Mouse (Mus musculus): Measurements from ENCODE around the gene Padi2. TPM values are rescaled to one million over a fixed set of nuclear protein-coding genes. Genes with fewer than 3 reads are reported as not detected.
A peak's percentile ranks its signal among the peaks of the same experiment; 100 is the strongest.

The Padi2 gene
- 19.5 and 21.9 TPM in 2 replicates for polyA plus RNA-seq (2012; rRNA removed)

- Histone ChIP-seq H3K4me3 (ENCODE audit: control insufficient read depth, insufficient read depth, low read length) (peak within 1 kb of the TSS; percentile 58), H3K36me3 (ENCODE audit: control insufficient read depth, insufficient read depth, low read length) (no peaks in the 10 kb centered on the region), H3K27me3 (ENCODE audit: control insufficient read depth, insufficient read depth, low read length) (no peaks in the 10 kb centered on the region), H3K4me1 (replicated peaks; ENCODE audit: control insufficient read depth, insufficient read depth, low read length) (peaks cover 23% of the 10 kb centered on the region), H3K27ac (ENCODE audit: control insufficient read depth, insufficient read depth, low read length) (peak within 1 kb of the TSS; percentile 47; the same call in 1 of the 2 replicates)
- WGBS, result 3% methylated on average over 36 of the region's 37 CpGs
- peak; percentile 85 for DNase-seq
- TF ChIP-seq POLR2A (IDR thresholded peaks at IDR 0.05; ENCODE audit: control insufficient read depth, extremely low read depth, insufficient read depth, low read length, poor library complexity) (peak; percentile 46; the same call in 1 of the 2 replicates), CTCF (IDR thresholded peaks at IDR 0.05; ENCODE audit: borderline replicate concordance, control insufficient read depth, extremely low read depth, insufficient read depth, low read length, poor library complexity) (no peak)
Observed at GRCm38 (mm10) chr4:140906076-140906826, at the start of gene Padi2. Padi2 (plus strand) TSS chr4:140906344.

GRCm38 (mm10) chr4:140857041-140857440, 49.1 kb upstream of the Padi2 start:
- no peak for DNase-seq
- Histone ChIP-seq H3K27me3 (ENCODE audit: control insufficient read depth, insufficient read depth, low read length) (no peaks in the 10 kb centered on the region), H3K4me1 (replicated peaks; ENCODE audit: control insufficient read depth, insufficient read depth, low read length) (peaks cover 13% of the 10 kb centered on the region), H3K4me3 (ENCODE audit: control insufficient read depth, insufficient read depth, low read length) (no peak overlapping the region), H3K27ac (ENCODE audit: control insufficient read depth, insufficient read depth, low read length) (no peak overlapping the region), H3K36me3 (ENCODE audit: control insufficient read depth, insufficient read depth, low read length) (no peaks in the 10 kb centered on the region)
- TF ChIP-seq CTCF (IDR thresholded peaks at IDR 0.05; ENCODE audit: borderline replicate concordance, control insufficient read depth, extremely low read depth, insufficient read depth, low read length, poor library complexity) (no peak), POLR2A (IDR thresholded peaks at IDR 0.05; ENCODE audit: control insufficient read depth, extremely low read depth, insufficient read depth, low read length, poor library complexity) (no peak)
- WGBS, result 16% methylated on average over 5 of the region's 5 CpGs

GRCm38 (mm10) chr4:140857813-140858212, 48.3 kb upstream of the Padi2 start:
- H3K36me3 ChIP-seq (ENCODE audit: control insufficient read depth, insufficient read depth, low read length), result no peaks in the 10 kb centered on the region
- no peak overlapping the region for H3K4me3 ChIP-seq (ENCODE audit: control insufficient read depth, insufficient read depth, low read length)
- no peaks in the 10 kb centered on the region for H3K27me3 ChIP-seq (ENCODE audit: control insufficient read depth, insufficient read depth, low read length)
- no peak overlapping the region for H3K27ac ChIP-seq (ENCODE audit: control insufficient read depth, insufficient read depth, low read length)
- H3K4me1 ChIP-seq (replicated peaks; ENCODE audit: control insufficient read depth, insufficient read depth, low read length), result peaks cover 13% of the 10 kb centered on the region
- DNase-seq, result no peak
- TF ChIP-seq CTCF (IDR thresholded peaks at IDR 0.05; ENCODE audit: borderline replicate concordance, control insufficient read depth, extremely low read depth, insufficient read depth, low read length, poor library complexity) (no peak), POLR2A (IDR thresholded peaks at IDR 0.05; ENCODE audit: control insufficient read depth, extremely low read depth, insufficient read depth, low read length, poor library complexity) (no peak)
- 99% methylated on average over 7 of the region's 7 CpGs for WGBS

- Histone ChIP-seq H3K27ac (ENCODE audit: control insufficient read depth, insufficient read depth, low read length) (no peak overlapping the region), H3K36me3 (ENCODE audit: control insufficient read depth, insufficient read depth, low read length) (no peaks in the 10 kb centered on the region), H3K4me1 (replicated peaks; ENCODE audit: control insufficient read depth, insufficient read depth, low read length) (peaks cover 13% of the 10 kb centered on the region), H3K4me3 (ENCODE audit: control insufficient read depth, insufficient read depth, low read length) (no peak overlapping the region), H3K27me3 (ENCODE audit: control insufficient read depth, insufficient read depth, low read length) (no peaks in the 10 kb centered on the region)
- no peak for TF ChIP-seq POLR2A (IDR thresholded peaks at IDR 0.05; ENCODE audit: control insufficient read depth, extremely low read depth, insufficient read depth, low read length, poor library complexity)
- no peak for TF ChIP-seq CTCF (IDR thresholded peaks at IDR 0.05; ENCODE audit: borderline replicate concordance, control insufficient read depth, extremely low read depth, insufficient read depth, low read length, poor library complexity)
- WGBS, result 52% methylated on average over 11 of the region's 11 CpGs
- no peak for DNase-seq
Observed at GRCm38 (mm10) chr4:140859291-140859690, 46.9 kb upstream of the Padi2 start.

- TF ChIP-seq CTCF (IDR thresholded peaks at IDR 0.05; ENCODE audit: borderline replicate concordance, control insufficient read depth, extremely low read depth, insufficient read depth, low read length, poor library complexity), result no peak
- no peak for TF ChIP-seq POLR2A (IDR thresholded peaks at IDR 0.05; ENCODE audit: control insufficient read depth, extremely low read depth, insufficient read depth, low read length, poor library complexity)
- Histone ChIP-seq H3K27ac (ENCODE audit: control insufficient read depth, insufficient read depth, low read length) (no peak overlapping the region), H3K27me3 (ENCODE audit: control insufficient read depth, insufficient read depth, low read length) (no peaks in the 10 kb centered on the region), H3K4me3 (ENCODE audit: control insufficient read depth, insufficient read depth, low read length) (no peak overlapping the region), H3K36me3 (ENCODE audit: control insufficient read depth, insufficient read depth, low read length) (no peaks in the 10 kb centered on the region), H3K4me1 (replicated peaks; ENCODE audit: control insufficient read depth, insufficient read depth, low read length) (peaks cover 13% of the 10 kb centered on the region)
- 55% methylated on average over 7 of the region's 7 CpGs for WGBS
- DNase-seq, result no peak
Observed at GRCm38 (mm10) chr4:140860125-140860766, 45.9 kb upstream of the Padi2 start.

- no peak for DNase-seq
- no peaks in the 10 kb centered on the region for H3K27me3 ChIP-seq (ENCODE audit: control insufficient read depth, insufficient read depth, low read length)
- no peaks in the 10 kb centered on the region for H3K36me3 ChIP-seq (ENCODE audit: control insufficient read depth, insufficient read depth, low read length)
- TF ChIP-seq POLR2A (IDR thresholded peaks at IDR 0.05; ENCODE audit: control insufficient read depth, extremely low read depth, insufficient read depth, low read length, poor library complexity) (no peak), CTCF (IDR thresholded peaks at IDR 0.05; ENCODE audit: borderline replicate concordance, control insufficient read depth, extremely low read depth, insufficient read depth, low read length, poor library complexity) (no peak)
- peaks cover 13% of the 10 kb centered on the region for H3K4me1 ChIP-seq (replicated peaks; ENCODE audit: control insufficient read depth, insufficient read depth, low read length)
- WGBS, result 88% methylated on average over 7 of the region's 7 CpGs
- no peak overlapping the region for H3K27ac ChIP-seq (ENCODE audit: control insufficient read depth, insufficient read depth, low read length)
- H3K4me3 ChIP-seq (ENCODE audit: control insufficient read depth, insufficient read depth, low read length), result no peak overlapping the region
Observed at GRCm38 (mm10) chr4:140860767-140861147, 45.4 kb upstream of the Padi2 start.
